Mouse (Mus musculus): ENCODE results near the gene Marc2. TPM values are rescaled to one million over a fixed set of nuclear protein-coding genes. Genes with fewer than 3 reads are reported as not detected.
A peak's percentile ranks its signal among the peaks of the same experiment; 100 is the strongest.

Marc2 gene
- polyA plus RNA-seq, 1 experiment from 2014 or later: 106 TPM

GRCm38 (mm10) chr1:184824439-184824851 is 21.8 kb downstream of the Marc2 start:
- Histone ChIP-seq H3K9ac (replicated peaks; ENCODE audit: low read depth, low read length) (no peak overlapping the region), H3K9me3 (ENCODE audit: control insufficient read depth, low read length) (no peaks in the 10 kb centered on the region), H3K4me3 (replicated peaks; ENCODE audit: low read length) (no peak overlapping the region), H3K4me1 (replicated peaks; ENCODE audit: control insufficient read depth, insufficient read depth, low read length) (peaks cover 11% of the 10 kb centered on the region), H3K27me3 (replicated peaks; ENCODE audit: control insufficient read depth, insufficient read depth, low read length) (no peaks in the 10 kb centered on the region), H3K27ac (ENCODE audit: low read length) (no peak overlapping the region), H3K4me2 (ENCODE audit: low read length) (peak overlapping the region; percentile 34; the same call in 1 of the 2 replicates), H3K36me3 (ENCODE audit: control insufficient read depth, insufficient read depth) (no peaks in the 10 kb centered on the region)
- 2% methylated on average over 12 of the region's 12 CpGs for WGBS
- peak; percentile 81 for ATAC-seq

GRCm38 (mm10) chr1:184822678-184823077 is 23.6 kb downstream of the Marc2 start:
- H3K27ac ChIP-seq (ENCODE audit: low read length): no peak overlapping the region
- peak overlapping the region; percentile 48 for H3K4me2 ChIP-seq (ENCODE audit: low read length)
- 0 out of 2 replicates have a peak overlapping the region, but pooled peaks have one; percentile 32 for H3K9ac ChIP-seq (replicated peaks; ENCODE audit: low read depth, low read length)
- 11% methylated on average over 11 of the region's 11 CpGs for WGBS
- no peaks in the 10 kb centered on the region for H3K27me3 ChIP-seq (replicated peaks; ENCODE audit: control insufficient read depth, insufficient read depth, low read length)
- H3K4me3 ChIP-seq (replicated peaks; ENCODE audit: low read length): peak overlapping the region; percentile 29
- H3K36me3 ChIP-seq (ENCODE audit: control insufficient read depth, insufficient read depth): no peaks in the 10 kb centered on the region; the same call in 1 of the 2 replicates
- H3K4me1 ChIP-seq (replicated peaks; ENCODE audit: control insufficient read depth, insufficient read depth, low read length): peaks cover 11% of the 10 kb centered on the region
- no peaks in the 10 kb centered on the region for H3K9me3 ChIP-seq (ENCODE audit: control insufficient read depth, low read length)
- peak; percentile 84 for ATAC-seq

GRCm38 (mm10) chr1:184817768-184818167 is 28.5 kb downstream of the Marc2 start:
- no peak for ATAC-seq
- H3K4me1 ChIP-seq (replicated peaks; ENCODE audit: control insufficient read depth, insufficient read depth, low read length): peaks cover 1% of the 10 kb centered on the region; the same call in 1 of the 2 replicates
- H3K27me3 ChIP-seq (replicated peaks; ENCODE audit: control insufficient read depth, insufficient read depth, low read length): no peaks in the 10 kb centered on the region
- no peak overlapping the region for H3K4me3 ChIP-seq (replicated peaks; ENCODE audit: low read length)
- no peak overlapping the region for H3K9ac ChIP-seq (replicated peaks; ENCODE audit: low read depth, low read length)
- no peaks in the 10 kb centered on the region for H3K9me3 ChIP-seq (ENCODE audit: control insufficient read depth, low read length)
- no peaks in the 10 kb centered on the region; the same call in 1 of the 2 replicates for H3K36me3 ChIP-seq (ENCODE audit: control insufficient read depth, insufficient read depth)
- 88% methylated on average over 6 of the region's 6 CpGs for WGBS
- no peak overlapping the region for H3K4me2 ChIP-seq (ENCODE audit: low read length)
- no peak overlapping the region for H3K27ac ChIP-seq (ENCODE audit: low read length)

- H3K27me3 ChIP-seq (replicated peaks; ENCODE audit: control insufficient read depth, insufficient read depth, low read length): peaks cover 8% of the 10 kb centered on the region; the same call in 1 of the 2 replicates
- no peak for ATAC-seq
- WGBS: 83% methylated on average over 8 of the region's 8 CpGs
- H3K27ac ChIP-seq (ENCODE audit: low read length): no peak overlapping the region
- no peak overlapping the region for H3K4me2 ChIP-seq (ENCODE audit: low read length)
- H3K36me3 ChIP-seq (ENCODE audit: control insufficient read depth, insufficient read depth): no peaks in the 10 kb centered on the region
- H3K4me3 ChIP-seq (replicated peaks; ENCODE audit: low read length): no peak overlapping the region
- H3K9me3 ChIP-seq (ENCODE audit: control insufficient read depth, low read length): no peaks in the 10 kb centered on the region
- no peak overlapping the region for H3K9ac ChIP-seq (replicated peaks; ENCODE audit: low read depth, low read length)
- peaks cover 6% of the 10 kb centered on the region for H3K4me1 ChIP-seq (replicated peaks; ENCODE audit: control insufficient read depth, insufficient read depth, low read length)
These were observed 34.5 kb downstream of the Marc2 start for GRCm38 (mm10) chr1:184811716-184812250.

GRCm38 (mm10) chr1:184810780-184811575 is 35.3 kb downstream of the Marc2 start, which contains the start of gene Marc1:
Marc1 (minus strand) TSS chr1:184811313.
- Histone ChIP-seq H3K27ac (ENCODE audit: low read length) (no peak within 1 kb of the TSS), H3K4me3 (replicated peaks; ENCODE audit: low read length) (peak within 1 kb of the TSS; percentile 29), H3K9me3 (ENCODE audit: control insufficient read depth, low read length) (no peaks in the 10 kb centered on the region), H3K9ac (replicated peaks; ENCODE audit: low read depth, low read length) (peak within 1 kb of the TSS; percentile 40), H3K27me3 (replicated peaks; ENCODE audit: control insufficient read depth, insufficient read depth, low read length) (peaks cover 8% of the 10 kb centered on the region; the same call in 1 of the 2 replicates), H3K4me1 (replicated peaks; ENCODE audit: control insufficient read depth, insufficient read depth, low read length) (peaks cover 6% of the 10 kb centered on the region), H3K36me3 (ENCODE audit: control insufficient read depth, insufficient read depth) (no peaks in the 10 kb centered on the region), H3K4me2 (ENCODE audit: low read length) (peak within 1 kb of the TSS; percentile 53)
- ATAC-seq: peak; percentile 23
- WGBS: 6% methylated on average over 51 of the region's 52 CpGs

GRCm38 (mm10) chr1:184809578-184810001 is 36.7 kb downstream of the Marc2 start:
- Histone ChIP-seq H3K9ac (replicated peaks; ENCODE audit: low read depth, low read length) (no peak overlapping the region), H3K4me2 (ENCODE audit: low read length) (no peak overlapping the region), H3K4me3 (replicated peaks; ENCODE audit: low read length) (no peak overlapping the region), H3K9me3 (ENCODE audit: control insufficient read depth, low read length) (no peaks in the 10 kb centered on the region), H3K27me3 (replicated peaks; ENCODE audit: control insufficient read depth, insufficient read depth, low read length) (peaks cover 8% of the 10 kb centered on the region; the same call in 1 of the 2 replicates), H3K27ac (ENCODE audit: low read length) (no peak overlapping the region), H3K4me1 (replicated peaks; ENCODE audit: control insufficient read depth, insufficient read depth, low read length) (peaks cover 6% of the 10 kb centered on the region), H3K36me3 (ENCODE audit: control insufficient read depth, insufficient read depth) (no peaks in the 10 kb centered on the region)
- ATAC-seq: no peak
- 82% methylated on average over 6 of the region's 6 CpGs for WGBS

- no peak overlapping the region for H3K4me2 ChIP-seq (ENCODE audit: low read length)
- H3K4me1 ChIP-seq (replicated peaks; ENCODE audit: control insufficient read depth, insufficient read depth, low read length): peaks cover 6% of the 10 kb centered on the region
- no peaks in the 10 kb centered on the region for H3K36me3 ChIP-seq (ENCODE audit: control insufficient read depth, insufficient read depth)
- no peaks in the 10 kb centered on the region for H3K9me3 ChIP-seq (ENCODE audit: control insufficient read depth, low read length)
- WGBS: 84% methylated on average over 17 of the region's 17 CpGs
- ATAC-seq: no peak
- peaks cover 8% of the 10 kb centered on the region; the same call in 1 of the 2 replicates for H3K27me3 ChIP-seq (replicated peaks; ENCODE audit: control insufficient read depth, insufficient read depth, low read length)
- no peak overlapping the region for H3K27ac ChIP-seq (ENCODE audit: low read length)
- H3K9ac ChIP-seq (replicated peaks; ENCODE audit: low read depth, low read length): no peak overlapping the region
- H3K4me3 ChIP-seq (replicated peaks; ENCODE audit: low read length): no peak overlapping the region
These were observed 37.7 kb downstream of the Marc2 start for GRCm38 (mm10) chr1:184808418-184809012.

- no peak overlapping the region for H3K9ac ChIP-seq (replicated peaks; ENCODE audit: low read depth, low read length)
- no peak overlapping the region for H3K4me3 ChIP-seq (replicated peaks; ENCODE audit: low read length)
- H3K27me3 ChIP-seq (replicated peaks; ENCODE audit: control insufficient read depth, insufficient read depth, low read length): peaks cover 8% of the 10 kb centered on the region; the same call in 1 of the 2 replicates
- no peak overlapping the region for H3K27ac ChIP-seq (ENCODE audit: low read length)
- H3K4me1 ChIP-seq (replicated peaks; ENCODE audit: control insufficient read depth, insufficient read depth, low read length): peaks cover 6% of the 10 kb centered on the region
- WGBS: 65% methylated on average over 15 of the region's 15 CpGs
- H3K4me2 ChIP-seq (ENCODE audit: low read length): no peak overlapping the region
- ATAC-seq: no peak
- H3K36me3 ChIP-seq (ENCODE audit: control insufficient read depth, insufficient read depth): no peaks in the 10 kb centered on the region
- no peaks in the 10 kb centered on the region for H3K9me3 ChIP-seq (ENCODE audit: control insufficient read depth, low read length)
These were observed 38.4 kb downstream of the Marc2 start for GRCm38 (mm10) chr1:184807627-184808417.
